Mouse (Mus musculus): ENCODE results near the gene Ifna2. TPM values are rescaled to one million over a fixed set of nuclear protein-coding genes. Genes with fewer than 3 reads are reported as not detected.

The Ifna2 gene
- polyA plus RNA-seq, 1 experiment from 2014 or later: not detected

GRCm38 (mm10) chr4:88698781-88699180 lies 15.1 kb upstream of the Ifna2 start:
- no peak overlapping the region for H3K27ac ChIP-seq
- H3K9me3 ChIP-seq (replicated peaks): no peaks in the 10 kb centered on the region
- no peaks in the 10 kb centered on the region for H3K4me1 ChIP-seq (replicated peaks)
- DNase-seq (no peak), ATAC-seq (ENCODE audit: low read depth) (no peak)
- no peak overlapping the region for H3K4me3 ChIP-seq (replicated peaks)
- H3K4me2 ChIP-seq: no peak overlapping the region
- H3K36me3 ChIP-seq: no peaks in the 10 kb centered on the region
- no peak overlapping the region for H3K9ac ChIP-seq
- 44% methylated on average over 5 of the region's 5 CpGs for WGBS (ENCODE audit: insufficient replicate concordance)
- no peaks in the 10 kb centered on the region for H3K27me3 ChIP-seq

GRCm38 (mm10) chr4:88697753-88698152 lies 14.0 kb upstream of the Ifna2 start:
- H3K9me3 ChIP-seq (replicated peaks): no peaks in the 10 kb centered on the region
- H3K4me3 ChIP-seq (replicated peaks): no peak overlapping the region
- no peak overlapping the region for H3K4me2 ChIP-seq
- DNase-seq (no peak), ATAC-seq (ENCODE audit: low read depth) (no peak)
- 63% methylated on average over 4 of the region's 4 CpGs for WGBS (ENCODE audit: insufficient replicate concordance)
- H3K36me3 ChIP-seq: no peaks in the 10 kb centered on the region
- H3K9ac ChIP-seq: no peak overlapping the region
- no peak overlapping the region for H3K27ac ChIP-seq
- H3K27me3 ChIP-seq: no peaks in the 10 kb centered on the region
- no peaks in the 10 kb centered on the region for H3K4me1 ChIP-seq (replicated peaks)

GRCm38 (mm10) chr4:88697108-88697507 lies 13.4 kb upstream of the Ifna2 start:
- H3K9ac ChIP-seq: no peak overlapping the region
- no peak overlapping the region for H3K27ac ChIP-seq
- WGBS (ENCODE audit: insufficient replicate concordance): 48% methylated on average over 6 of the region's 6 CpGs
- no peaks in the 10 kb centered on the region for H3K9me3 ChIP-seq (replicated peaks)
- H3K27me3 ChIP-seq: no peaks in the 10 kb centered on the region
- no peak overlapping the region for H3K4me2 ChIP-seq
- H3K4me1 ChIP-seq (replicated peaks): no peaks in the 10 kb centered on the region
- no peaks in the 10 kb centered on the region for H3K36me3 ChIP-seq
- ATAC-seq (ENCODE audit: low read depth) (no peak), DNase-seq (no peak)
- no peak overlapping the region for H3K4me3 ChIP-seq (replicated peaks)

GRCm38 (mm10) chr4:88696237-88696884 lies 12.6 kb upstream of the Ifna2 start:
- Histone ChIP-seq H3K27ac (no peak overlapping the region), H3K9me3 (replicated peaks) (no peaks in the 10 kb centered on the region), H3K36me3 (no peaks in the 10 kb centered on the region), H3K9ac (no peak overlapping the region), H3K4me3 (replicated peaks) (no peak overlapping the region), H3K27me3 (no peaks in the 10 kb centered on the region), H3K4me1 (replicated peaks) (no peaks in the 10 kb centered on the region), H3K4me2 (no peak overlapping the region)
- ATAC-seq (ENCODE audit: low read depth) (peak; percentile 68), DNase-seq (peak; percentile 33)
- 24% methylated on average over 3 of the region's 3 CpGs for WGBS (ENCODE audit: insufficient replicate concordance)

- 32% methylated on average over 2 of the region's 2 CpGs for WGBS (ENCODE audit: insufficient replicate concordance)
- H3K27me3 ChIP-seq: no peaks in the 10 kb centered on the region
- DNase-seq (no peak), ATAC-seq (ENCODE audit: low read depth) (no peak)
- no peak overlapping the region for H3K4me2 ChIP-seq
- H3K27ac ChIP-seq: no peak overlapping the region
- H3K9me3 ChIP-seq (replicated peaks): no peaks in the 10 kb centered on the region
- H3K9ac ChIP-seq: no peak overlapping the region
- H3K36me3 ChIP-seq: no peaks in the 10 kb centered on the region
- H3K4me1 ChIP-seq (replicated peaks): no peaks in the 10 kb centered on the region
- H3K4me3 ChIP-seq (replicated peaks): no peak overlapping the region
Observed at GRCm38 (mm10) chr4:88693392-88693791, 9.7 kb upstream of the Ifna2 start.

GRCm38 (mm10) chr4:88692537-88692936 lies 8.8 kb upstream of the Ifna2 start:
- DNase-seq: no peak
- Histone ChIP-seq H3K4me3 (replicated peaks) (no peak overlapping the region), H3K4me2 (no peak overlapping the region), H3K36me3 (no peaks in the 10 kb centered on the region), H3K9ac (no peak overlapping the region), H3K27me3 (no peaks in the 10 kb centered on the region), H3K27ac (no peak overlapping the region), H3K4me1 (replicated peaks) (no peaks in the 10 kb centered on the region), H3K9me3 (replicated peaks) (no peaks in the 10 kb centered on the region)
- no peak for ATAC-seq (ENCODE audit: low read depth)
- WGBS (ENCODE audit: insufficient replicate concordance): 53% methylated on average over 1 of the region's 1 CpGs

GRCm38 (mm10) chr4:88691259-88691658 lies 7.5 kb upstream of the Ifna2 start, which contains the start of gene Ifnab:
Ifnab (minus strand) TSS chr4:88691359.
- DNase-seq (no peak), ATAC-seq (ENCODE audit: low read depth) (no peak)
- Histone ChIP-seq H3K9me3 (replicated peaks) (no peaks in the 10 kb centered on the region), H3K4me3 (replicated peaks) (no peak within 1 kb of the TSS), H3K9ac (no peak within 1 kb of the TSS), H3K4me1 (replicated peaks) (no peaks in the 10 kb centered on the region), H3K36me3 (no peaks in the 10 kb centered on the region), H3K4me2 (no peak within 1 kb of the TSS), H3K27me3 (no peaks in the 10 kb centered on the region), H3K27ac (no peak within 1 kb of the TSS)
- 42% methylated on average over 2 of the region's 2 CpGs for WGBS (ENCODE audit: insufficient replicate concordance)

GRCm38 (mm10) chr4:88681353-88681752 lies 2.4 kb downstream of the Ifna2 start:
- DNase-seq: no peak
- H3K9me3 ChIP-seq (replicated peaks): no peaks in the 10 kb centered on the region
- no peak overlapping the region for H3K4me3 ChIP-seq (replicated peaks)
- H3K27ac ChIP-seq: no peak overlapping the region
- H3K27me3 ChIP-seq: no peaks in the 10 kb centered on the region
- WGBS (ENCODE audit: insufficient replicate concordance): 37% methylated on average over 3 of the region's 3 CpGs
- H3K9ac ChIP-seq: no peak overlapping the region
- ATAC-seq (ENCODE audit: low read depth): no peak
- no peaks in the 10 kb centered on the region for H3K36me3 ChIP-seq
- H3K4me2 ChIP-seq: no peak overlapping the region
- H3K4me1 ChIP-seq (replicated peaks): no peaks in the 10 kb centered on the region

- Histone ChIP-seq H3K9me3 (replicated peaks) (no peaks in the 10 kb centered on the region), H3K27ac (no peak overlapping the region), H3K4me1 (replicated peaks) (no peaks in the 10 kb centered on the region), H3K36me3 (no peaks in the 10 kb centered on the region), H3K27me3 (no peaks in the 10 kb centered on the region), H3K9ac (no peak overlapping the region), H3K4me3 (replicated peaks) (no peak overlapping the region), H3K4me2 (no peak overlapping the region)
- WGBS (ENCODE audit: insufficient replicate concordance): 36% methylated on average over 8 of the region's 8 CpGs
- DNase-seq (no peak), ATAC-seq (ENCODE audit: low read depth) (no peak)
Observed at GRCm38 (mm10) chr4:88680362-88680761, 3.4 kb downstream of the Ifna2 start.

GRCm38 (mm10) chr4:88676824-88677223 lies 6.9 kb downstream of the Ifna2 start, which contains the start of gene Ifna16:
Ifna16 (minus strand) TSS chr4:88676924.
- no peaks in the 10 kb centered on the region for H3K4me1 ChIP-seq (replicated peaks)
- no peaks in the 10 kb centered on the region for H3K27me3 ChIP-seq
- DNase-seq (no peak), ATAC-seq (ENCODE audit: low read depth) (no peak)
- no peak within 1 kb of the TSS for H3K9ac ChIP-seq
- no peaks in the 10 kb centered on the region for H3K36me3 ChIP-seq
- no peak within 1 kb of the TSS for H3K4me2 ChIP-seq
- 59% methylated on average over 1 of the region's 1 CpGs for WGBS (ENCODE audit: insufficient replicate concordance)
- no peak within 1 kb of the TSS for H3K4me3 ChIP-seq (replicated peaks)
- no peak within 1 kb of the TSS for H3K27ac ChIP-seq
- H3K9me3 ChIP-seq (replicated peaks): no peaks in the 10 kb centered on the region

GRCm38 (mm10) chr4:88655461-88655860 lies 28.3 kb downstream of the Ifna2 start:
- ATAC-seq (ENCODE audit: low read depth) (no peak), DNase-seq (no peak)
- no peaks in the 10 kb centered on the region for H3K27me3 ChIP-seq
- H3K36me3 ChIP-seq: no peaks in the 10 kb centered on the region
- H3K4me2 ChIP-seq: no peak overlapping the region
- H3K9me3 ChIP-seq (replicated peaks): no peaks in the 10 kb centered on the region
- H3K4me1 ChIP-seq (replicated peaks): no peaks in the 10 kb centered on the region
- H3K9ac ChIP-seq: no peak overlapping the region
- WGBS (ENCODE audit: insufficient replicate concordance): 15% methylated on average over 1 of the region's 1 CpGs
- H3K4me3 ChIP-seq (replicated peaks): no peak overlapping the region
- no peak overlapping the region for H3K27ac ChIP-seq

GRCm38 (mm10) chr4:88653644-88654043 lies 30.1 kb downstream of the Ifna2 start:
- Histone ChIP-seq H3K4me1 (replicated peaks) (no peaks in the 10 kb centered on the region), H3K27ac (no peak overlapping the region), H3K9ac (no peak overlapping the region), H3K4me3 (replicated peaks) (no peak overlapping the region), H3K36me3 (no peaks in the 10 kb centered on the region), H3K9me3 (replicated peaks) (no peaks in the 10 kb centered on the region), H3K27me3 (no peaks in the 10 kb centered on the region), H3K4me2 (no peak overlapping the region)
- ATAC-seq (ENCODE audit: low read depth): no peak
- DNase-seq: no peak
- 71% methylated on average over 3 of the region's 3 CpGs for WGBS (ENCODE audit: insufficient replicate concordance)

All from liver, embryonic 13.5 days (tissue).